Mouse (Mus musculus): ENCODE data around the gene 2010111I01Rik. TPM values are rescaled to one million over a fixed set of nuclear protein-coding genes. Genes with fewer than 3 reads are reported as not detected.
"Not testable (repeated sequence)": the region's sequence is repeated elsewhere in the genome, so short reads cannot be mapped to it uniquely, and the experiment has no call there.

2010111I01Rik gene
- polyA plus RNA-seq, 1 experiment from 2014 or later: 119 TPM

GRCm38 (mm10) chr13:63314608-63314920, 349.9 kb downstream of the 2010111I01Rik start:
- ATAC-seq (ENCODE audit: insufficient read depth, low FRiP score): no peak
- Histone ChIP-seq H3K27me3 (ENCODE audit: control insufficient read depth, insufficient read depth, low read length) (no peaks in the 10 kb centered on the region), H3K27ac (ENCODE audit: low read length) (no peak overlapping the region), H3K9ac (ENCODE audit: low read length) (no peak overlapping the region), H3K4me2 (ENCODE audit: low read depth, low read length) (no peak overlapping the region), H3K9me3 (replicated peaks; ENCODE audit: control insufficient read depth, low read length) (no peaks in the 10 kb centered on the region), H3K4me3 (replicated peaks; ENCODE audit: low read length) (no peak overlapping the region), H3K36me3 (ENCODE audit: control insufficient read depth, insufficient read depth, low read length) (no peaks in the 10 kb centered on the region; the same call in 1 of the 2 replicates), H3K4me1 (ENCODE audit: control insufficient read depth, insufficient read depth, low read length) (no peaks in the 10 kb centered on the region)
- WGBS: 77% methylated on average over 4 of the region's 4 CpGs

- not testable (repeated sequence) for H3K36me3 ChIP-seq (ENCODE audit: control insufficient read depth, insufficient read depth, low read length); H3K4me3 ChIP-seq (replicated peaks; ENCODE audit: low read length); H3K27ac ChIP-seq (ENCODE audit: low read length); ATAC-seq (ENCODE audit: insufficient read depth, low FRiP score); H3K9me3 ChIP-seq (replicated peaks; ENCODE audit: control insufficient read depth, low read length); H3K27me3 ChIP-seq (ENCODE audit: control insufficient read depth, insufficient read depth, low read length); H3K9ac ChIP-seq (ENCODE audit: low read length); H3K4me1 ChIP-seq (ENCODE audit: control insufficient read depth, insufficient read depth, low read length); H3K4me2 ChIP-seq (ENCODE audit: low read depth, low read length)
- 93% methylated on average over 2 of the region's 4 CpGs for WGBS
Observed at GRCm38 (mm10) chr13:63315111-63315510, 350.4 kb downstream of the 2010111I01Rik start.

GRCm38 (mm10) chr13:63315777-63316176, 351.1 kb downstream of the 2010111I01Rik start:
- no peaks in the 10 kb centered on the region; the same call in 1 of the 2 replicates for H3K36me3 ChIP-seq (ENCODE audit: control insufficient read depth, insufficient read depth, low read length)
- H3K4me2 ChIP-seq (ENCODE audit: low read depth, low read length): no peak overlapping the region
- no peak overlapping the region for H3K9ac ChIP-seq (ENCODE audit: low read length)
- H3K27ac ChIP-seq (ENCODE audit: low read length): peak overlapping the region; percentile 21; the same call in 1 of the 2 replicates
- H3K4me3 ChIP-seq (replicated peaks; ENCODE audit: low read length): no peak overlapping the region
- H3K27me3 ChIP-seq (ENCODE audit: control insufficient read depth, insufficient read depth, low read length): no peaks in the 10 kb centered on the region
- 74% methylated on average over 6 of the region's 6 CpGs for WGBS
- no peaks in the 10 kb centered on the region for H3K9me3 ChIP-seq (replicated peaks; ENCODE audit: control insufficient read depth, low read length)
- ATAC-seq (ENCODE audit: insufficient read depth, low FRiP score): no peak
- no peaks in the 10 kb centered on the region for H3K4me1 ChIP-seq (ENCODE audit: control insufficient read depth, insufficient read depth, low read length)

GRCm38 (mm10) chr13:63316407-63316806, 351.7 kb downstream of the 2010111I01Rik start:
- no peak overlapping the region for H3K4me3 ChIP-seq (replicated peaks; ENCODE audit: low read length)

GRCm38 (mm10) chr13:63317681-63318104, 353.0 kb downstream of the 2010111I01Rik start:
- H3K4me3 ChIP-seq (replicated peaks; ENCODE audit: low read length): no peak overlapping the region
- no peak for ATAC-seq (ENCODE audit: insufficient read depth, low FRiP score)
- H3K4me2 ChIP-seq (ENCODE audit: low read depth, low read length): no peak overlapping the region
- 49% methylated on average over 7 of the region's 7 CpGs for WGBS
- no peaks in the 10 kb centered on the region for H3K4me1 ChIP-seq (ENCODE audit: control insufficient read depth, insufficient read depth, low read length)
- no peaks in the 10 kb centered on the region; the same call in 1 of the 2 replicates for H3K36me3 ChIP-seq (ENCODE audit: control insufficient read depth, insufficient read depth, low read length)
- H3K27me3 ChIP-seq (ENCODE audit: control insufficient read depth, insufficient read depth, low read length): no peaks in the 10 kb centered on the region
- no peak overlapping the region for H3K27ac ChIP-seq (ENCODE audit: low read length)
- H3K9me3 ChIP-seq (replicated peaks; ENCODE audit: control insufficient read depth, low read length): no peaks in the 10 kb centered on the region
- no peak overlapping the region for H3K9ac ChIP-seq (ENCODE audit: low read length)

More at GRCm38 (mm10) chr13:63316407-63316806, 351.7 kb downstream of the 2010111I01Rik start:
- Histone ChIP-seq H3K27ac (ENCODE audit: low read length) (no peak overlapping the region), H3K4me2 (ENCODE audit: low read depth, low read length) (no peak overlapping the region), H3K4me1 (ENCODE audit: control insufficient read depth, insufficient read depth, low read length) (no peaks in the 10 kb centered on the region), H3K27me3 (ENCODE audit: control insufficient read depth, insufficient read depth, low read length) (no peaks in the 10 kb centered on the region), H3K9me3 (replicated peaks; ENCODE audit: control insufficient read depth, low read length) (no peaks in the 10 kb centered on the region), H3K36me3 (ENCODE audit: control insufficient read depth, insufficient read depth, low read length) (no peaks in the 10 kb centered on the region; the same call in 1 of the 2 replicates), H3K9ac (ENCODE audit: low read length) (no peak overlapping the region)
- no peak for ATAC-seq (ENCODE audit: insufficient read depth, low FRiP score)
- 75% methylated on average over 5 of the region's 5 CpGs for WGBS

- H3K27ac ChIP-seq (ENCODE audit: low read length): no peak overlapping the region
- H3K4me3 ChIP-seq (replicated peaks; ENCODE audit: low read length): no peak overlapping the region
- no peak overlapping the region for H3K4me2 ChIP-seq (ENCODE audit: low read depth, low read length)
- peaks cover 12% of the 10 kb centered on the region; the same call in 1 of the 2 replicates for H3K4me1 ChIP-seq (ENCODE audit: control insufficient read depth, insufficient read depth, low read length)
- 94% methylated on average over 7 of the region's 7 CpGs for WGBS
- no peaks in the 10 kb centered on the region; the same call in 1 of the 2 replicates for H3K36me3 ChIP-seq (ENCODE audit: control insufficient read depth, insufficient read depth, low read length)
- no peak overlapping the region for H3K9ac ChIP-seq (ENCODE audit: low read length)
- no peak for ATAC-seq (ENCODE audit: insufficient read depth, low FRiP score)
- no peaks in the 10 kb centered on the region for H3K27me3 ChIP-seq (ENCODE audit: control insufficient read depth, insufficient read depth, low read length)
- no peaks in the 10 kb centered on the region for H3K9me3 ChIP-seq (replicated peaks; ENCODE audit: control insufficient read depth, low read length)
Observed at GRCm38 (mm10) chr13:63319814-63320213, 355.1 kb downstream of the 2010111I01Rik start.

- no peaks in the 10 kb centered on the region for H3K36me3 ChIP-seq (ENCODE audit: control insufficient read depth, insufficient read depth, low read length)
- WGBS: 63% methylated on average over 5 of the region's 5 CpGs
- H3K9me3 ChIP-seq (replicated peaks; ENCODE audit: control insufficient read depth, low read length): no peaks in the 10 kb centered on the region
- peaks cover 17% of the 10 kb centered on the region; the same call in 1 of the 2 replicates for H3K4me1 ChIP-seq (ENCODE audit: control insufficient read depth, insufficient read depth, low read length)
- H3K27me3 ChIP-seq (ENCODE audit: control insufficient read depth, insufficient read depth, low read length): no peaks in the 10 kb centered on the region
- H3K4me2 ChIP-seq (ENCODE audit: low read depth, low read length): no peak overlapping the region
- H3K27ac ChIP-seq (ENCODE audit: low read length): no peak overlapping the region
- no peak overlapping the region for H3K4me3 ChIP-seq (replicated peaks; ENCODE audit: low read length)
- no peak overlapping the region for H3K9ac ChIP-seq (ENCODE audit: low read length)
- no peak for ATAC-seq (ENCODE audit: insufficient read depth, low FRiP score)
Observed at GRCm38 (mm10) chr13:63321689-63322088, 357.0 kb downstream of the 2010111I01Rik start.

- Histone ChIP-seq H3K4me1 (ENCODE audit: control insufficient read depth, insufficient read depth, low read length) (peaks cover 17% of the 10 kb centered on the region; the same call in 1 of the 2 replicates), H3K9ac (ENCODE audit: low read length) (no peak overlapping the region), H3K9me3 (replicated peaks; ENCODE audit: control insufficient read depth, low read length) (no peaks in the 10 kb centered on the region), H3K36me3 (ENCODE audit: control insufficient read depth, insufficient read depth, low read length) (no peaks in the 10 kb centered on the region), H3K4me2 (ENCODE audit: low read depth, low read length) (no peak overlapping the region), H3K4me3 (replicated peaks; ENCODE audit: low read length) (no peak overlapping the region), H3K27me3 (ENCODE audit: control insufficient read depth, insufficient read depth, low read length) (no peaks in the 10 kb centered on the region), H3K27ac (ENCODE audit: low read length) (no peak overlapping the region)
- no peak for ATAC-seq (ENCODE audit: insufficient read depth, low FRiP score)
- WGBS: 85% methylated on average over 6 of the region's 6 CpGs
Observed at GRCm38 (mm10) chr13:63322756-63323155, 358.1 kb downstream of the 2010111I01Rik start.

- 65% methylated on average over 9 of the region's 9 CpGs for WGBS
- 0 out of 2 replicates have a peak, but pooled peaks have one; percentile 45 for ATAC-seq (ENCODE audit: insufficient read depth, low FRiP score)
- no peaks in the 10 kb centered on the region for H3K9me3 ChIP-seq (replicated peaks; ENCODE audit: control insufficient read depth, low read length)
- H3K4me2 ChIP-seq (ENCODE audit: low read depth, low read length): no peak overlapping the region
- no peak overlapping the region for H3K9ac ChIP-seq (ENCODE audit: low read length)
- H3K36me3 ChIP-seq (ENCODE audit: control insufficient read depth, insufficient read depth, low read length): no peaks in the 10 kb centered on the region
- no peak overlapping the region for H3K4me3 ChIP-seq (replicated peaks; ENCODE audit: low read length)
- no peaks in the 10 kb centered on the region for H3K27me3 ChIP-seq (ENCODE audit: control insufficient read depth, insufficient read depth, low read length)
- peaks cover 17% of the 10 kb centered on the region; the same call in 1 of the 2 replicates for H3K4me1 ChIP-seq (ENCODE audit: control insufficient read depth, insufficient read depth, low read length)
- peak overlapping the region; percentile 80 for H3K27ac ChIP-seq (ENCODE audit: low read length)
Observed at GRCm38 (mm10) chr13:63323286-63324075, 358.8 kb downstream of the 2010111I01Rik start.
